Mouse (Mus musculus) kidney, embryonic 15.5 days (tissue): ENCODE measurements at regions not wholly inside any gene's neighbourhood (a gene's known extent, or its start where the extent isn't known, plus 50 kb on each side); places are given as distances from the start of the nearest gene placed in this dataset.

Experiments used
- ATAC-seq: fragments of 200-750 bp; cut with Nextera tagmentation; replicated peaks from 2 replicates; pipeline ENCODE4 v1.8.0; 2017; ENCODE audit warnings: moderate TSS enrichment; ENCODE audit not compliant: low FRiP score
- H3K27ac ChIP-seq: fragments of 300-500 bp; sonication (generic); 2 replicates; pipeline ENCODE4 v1.5.1; 2015; ENCODE audit warnings: mild to moderate bottlenecking, inconsistent platforms
- H3K27me3 ChIP-seq: fragments of 300-500 bp; sonication (generic); 2 replicates; pipeline ENCODE4 v1.6.1; 2015; ENCODE audit warnings: inconsistent platforms
- H3K36me3 ChIP-seq: fragments of 300-500 bp; sonication (generic); 2 replicates; pipeline ENCODE4 v1.6.1; 2015; ENCODE audit warnings: inconsistent platforms
- H3K4me1 ChIP-seq: fragments of 300-500 bp; sonication (generic); 2 replicates; pipeline ENCODE4 v1.6.1; 2015; ENCODE audit warnings: inconsistent platforms
- H3K4me2 ChIP-seq: fragments of 300-500 bp; sonication (generic); 2 replicates; pipeline ENCODE4 v1.6.1; 2015; ENCODE audit warnings: moderate library complexity, mild to moderate bottlenecking, inconsistent platforms
- H3K4me3 ChIP-seq: fragments of 300-500 bp; sonication (generic); replicated peaks from 2 replicates; pipeline ENCODE4 v1.5.1; 2015; ENCODE audit warnings: mild to moderate bottlenecking, inconsistent platforms
- H3K9ac ChIP-seq: fragments of 300-500 bp; sonication (generic); 2 replicates; pipeline ENCODE4 v1.6.1; 2015; ENCODE audit warnings: mild to moderate bottlenecking, inconsistent platforms
- H3K9me3 ChIP-seq: fragments of 300-500 bp; sonication (generic); replicated peaks from 2 replicates; pipeline ENCODE4 v1.6.1; 2016; ENCODE audit warnings: inconsistent platforms
- WGBS: fragments of 180-500 bp; shearing (Covaris S2); methylation state at CpG from one replicate; pipeline ENCODE4 v1.1.7; 2015; ENCODE audit warnings: mixed read lengths; 5-methylcytosine and 5-hydroxymethylcytosine counted together

DNA sequence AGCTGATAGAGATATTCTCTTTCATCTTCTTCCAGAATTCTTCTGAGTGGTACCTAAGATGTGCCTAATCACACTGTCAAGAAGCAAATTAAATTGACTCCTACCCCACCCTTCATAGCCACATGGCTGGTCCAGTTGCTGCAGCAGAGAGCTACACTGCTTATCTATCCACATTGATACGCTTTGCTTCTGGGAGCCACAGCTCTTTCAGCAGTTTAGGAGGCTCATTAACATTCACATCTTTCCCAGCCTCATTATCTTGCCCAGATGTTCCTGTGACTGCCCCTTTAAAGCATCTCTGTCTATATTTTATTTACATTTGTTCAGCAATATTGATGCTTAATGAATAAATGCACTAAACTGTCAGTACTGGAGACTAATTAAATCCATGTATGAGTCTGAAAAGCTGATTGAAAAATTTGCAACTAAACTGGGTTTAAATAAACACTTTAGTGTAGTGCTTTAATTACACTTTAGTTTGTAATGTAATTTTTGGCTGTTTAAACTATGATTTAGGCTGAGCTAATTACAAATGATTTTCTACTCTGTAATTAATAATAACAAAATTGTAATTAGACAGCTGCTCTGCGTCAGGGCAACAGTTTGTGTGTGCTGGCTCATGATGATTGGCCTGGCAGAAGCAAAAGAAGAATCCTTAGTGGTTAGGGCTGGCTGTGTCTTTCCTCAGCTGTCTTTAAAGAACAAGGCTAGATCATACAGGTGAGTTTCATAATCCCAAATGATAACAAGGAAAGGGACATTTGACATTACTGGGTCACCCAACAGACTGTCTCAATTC is 632.5 kb upstream of the Tle4 start:
- H3K4me1 ChIP-seq, result no peaks in the 10 kb centered on the region
- no peak overlapping the region for H3K27ac ChIP-seq
- no peak overlapping the region for H3K4me2 ChIP-seq
- no peak overlapping the region for H3K9ac ChIP-seq
- H3K36me3 ChIP-seq, result no peaks in the 10 kb centered on the region
- WGBS, result 70% methylated on average over 2 of the region's 2 CpGs
- H3K27me3 ChIP-seq, result no peaks in the 10 kb centered on the region
- H3K4me3 ChIP-seq, result no peak overlapping the region
- ATAC-seq, result no peak
- no peaks in the 10 kb centered on the region for H3K9me3 ChIP-seq

DNA sequence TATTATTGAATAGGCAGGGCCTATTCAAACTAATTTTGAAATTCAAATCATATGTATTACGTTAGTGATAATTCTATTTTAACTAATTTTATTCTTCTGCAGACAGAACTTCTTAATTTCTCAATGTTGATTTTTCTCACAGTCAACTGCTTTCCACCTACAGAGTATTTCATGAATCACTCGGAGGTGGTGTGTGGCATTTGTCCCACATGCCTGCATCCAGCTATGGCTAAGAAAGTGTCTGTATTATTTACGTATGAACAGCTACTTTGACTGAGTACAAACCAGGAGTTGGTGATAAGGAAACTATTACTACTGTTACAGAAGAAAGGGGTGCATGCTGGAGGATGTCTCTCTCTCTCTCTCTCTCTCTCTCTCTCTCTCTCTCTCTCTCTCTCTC is 619.5 kb upstream of the Tle4 start:
- no peaks in the 10 kb centered on the region for H3K4me1 ChIP-seq
- no peaks in the 10 kb centered on the region for H3K9me3 ChIP-seq
- no peak overlapping the region for H3K27ac ChIP-seq
- H3K36me3 ChIP-seq, result no peaks in the 10 kb centered on the region
- no peak overlapping the region for H3K9ac ChIP-seq
- no peak overlapping the region for H3K4me2 ChIP-seq
- no peak overlapping the region for H3K4me3 ChIP-seq
- no peaks in the 10 kb centered on the region for H3K27me3 ChIP-seq
- no peak for ATAC-seq
- WGBS, result 82% methylated on average over 3 of the region's 3 CpGs

DNA sequence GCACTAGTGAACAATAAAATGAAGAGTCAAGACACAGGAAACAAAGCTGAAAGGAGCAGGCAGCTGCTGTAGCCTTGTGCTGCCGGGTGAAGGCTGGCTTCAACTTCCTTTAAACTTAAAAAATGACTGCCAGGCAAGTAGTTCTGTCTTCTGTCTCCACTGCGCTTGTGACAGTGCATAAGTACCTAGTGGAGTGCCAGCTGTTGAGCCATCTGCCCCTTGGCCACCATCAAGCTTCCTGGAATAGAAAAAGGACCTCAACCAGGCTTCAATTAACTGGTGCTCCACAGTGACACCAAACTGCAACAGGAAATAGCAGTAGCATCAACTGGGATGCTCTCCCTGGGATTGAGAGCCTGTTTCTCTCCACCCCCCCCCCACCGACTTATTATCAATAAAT is 616.8 kb upstream of the Tle4 start:
- ATAC-seq, result no peak
- H3K4me1 ChIP-seq, result no peaks in the 10 kb centered on the region
- no peak overlapping the region for H3K27ac ChIP-seq
- H3K4me3 ChIP-seq, result no peak overlapping the region
- H3K4me2 ChIP-seq, result no peak overlapping the region
- no peaks in the 10 kb centered on the region for H3K36me3 ChIP-seq
- H3K9me3 ChIP-seq, result no peaks in the 10 kb centered on the region
- no peaks in the 10 kb centered on the region for H3K27me3 ChIP-seq
- WGBS, result 71% methylated on average over 3 of the region's 3 CpGs
- H3K9ac ChIP-seq, result no peak overlapping the region

DNA sequence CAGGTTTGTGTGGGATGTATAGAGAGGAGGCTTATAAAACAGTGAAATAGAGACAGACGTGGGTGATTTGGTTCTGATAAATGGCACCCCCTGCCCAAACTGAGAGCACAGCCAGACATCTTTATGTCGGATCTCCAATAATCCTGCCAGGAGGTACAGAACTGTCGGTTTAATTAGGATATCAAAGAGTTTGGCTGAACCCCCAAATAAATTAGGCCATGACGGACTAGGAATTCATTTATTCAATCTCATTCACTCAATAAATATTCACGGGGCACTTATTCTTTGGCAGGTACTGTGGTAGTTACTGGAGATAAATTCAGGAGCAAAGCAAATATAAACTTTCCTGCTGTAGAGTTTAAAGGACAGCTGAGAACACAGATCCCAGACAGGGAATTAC is 615.0 kb upstream of the Tle4 start:
- Histone ChIP-seq H3K27ac (no peak overlapping the region), H3K4me3 (no peak overlapping the region), H3K9ac (no peak overlapping the region), H3K4me1 (no peaks in the 10 kb centered on the region), H3K9me3 (no peaks in the 10 kb centered on the region), H3K4me2 (no peak overlapping the region), H3K36me3 (no peaks in the 10 kb centered on the region), H3K27me3 (no peaks in the 10 kb centered on the region)
- WGBS, result 31% methylated on average over 5 of the region's 5 CpGs
- no peak for ATAC-seq

DNA sequence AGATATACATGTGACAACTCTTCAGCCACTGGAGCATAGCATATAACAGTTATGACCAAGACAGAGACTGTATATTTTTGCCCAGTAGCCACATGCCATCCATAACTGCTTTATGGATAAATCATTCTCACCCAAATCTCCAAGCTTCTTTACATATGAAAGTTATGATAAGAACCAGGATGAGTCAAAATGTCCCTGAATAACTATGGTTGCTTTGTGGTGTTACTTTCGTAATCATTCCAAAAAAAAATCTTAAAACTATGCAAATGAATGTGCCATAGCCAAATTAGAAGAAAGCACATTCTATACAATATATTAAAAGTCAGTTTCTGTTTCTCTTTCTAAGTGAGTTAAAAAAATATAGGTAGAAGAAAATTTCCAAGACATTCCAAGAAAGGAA is 605.2 kb upstream of the Tle4 start:
- Histone ChIP-seq H3K4me3 (no peak overlapping the region), H3K27me3 (no peaks in the 10 kb centered on the region), H3K4me2 (no peak overlapping the region), H3K4me1 (no peaks in the 10 kb centered on the region), H3K9ac (no peak overlapping the region), H3K36me3 (no peaks in the 10 kb centered on the region), H3K27ac (no peak overlapping the region), H3K9me3 (no peaks in the 10 kb centered on the region)
- 86% methylated on average over 1 of the region's 1 CpGs for WGBS
- no peak for ATAC-seq

DNA sequence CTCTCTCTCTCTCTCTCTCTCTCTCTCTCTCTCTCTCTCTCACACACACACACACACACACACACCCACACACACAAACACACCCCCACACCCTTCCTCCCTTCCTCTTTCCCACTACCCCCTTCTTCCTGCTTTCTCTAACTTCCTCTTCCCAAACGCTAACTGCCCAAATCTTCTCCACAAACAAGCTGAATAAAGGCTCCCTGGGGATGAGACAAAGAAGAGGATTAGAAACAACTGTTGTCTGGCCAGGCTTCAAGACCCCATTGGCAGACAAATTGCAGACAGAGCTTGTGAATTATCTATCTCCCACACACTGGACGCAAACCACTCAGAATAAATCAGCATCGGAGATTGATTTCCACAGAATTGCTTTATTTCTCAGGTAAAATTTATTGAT is 603.4 kb upstream of the Tle4 start:
- Histone ChIP-seq H3K9ac (no peak overlapping the region), H3K27ac (no peak overlapping the region), H3K9me3 (no peaks in the 10 kb centered on the region), H3K36me3 (no peaks in the 10 kb centered on the region), H3K4me3 (no peak overlapping the region), H3K27me3 (no peaks in the 10 kb centered on the region), H3K4me2 (no peak overlapping the region), H3K4me1 (no peaks in the 10 kb centered on the region)
- peak; percentile 46; the same call in 1 of the 2 replicates for ATAC-seq
- WGBS, result 38% methylated on average over 3 of the region's 3 CpGs

DNA sequence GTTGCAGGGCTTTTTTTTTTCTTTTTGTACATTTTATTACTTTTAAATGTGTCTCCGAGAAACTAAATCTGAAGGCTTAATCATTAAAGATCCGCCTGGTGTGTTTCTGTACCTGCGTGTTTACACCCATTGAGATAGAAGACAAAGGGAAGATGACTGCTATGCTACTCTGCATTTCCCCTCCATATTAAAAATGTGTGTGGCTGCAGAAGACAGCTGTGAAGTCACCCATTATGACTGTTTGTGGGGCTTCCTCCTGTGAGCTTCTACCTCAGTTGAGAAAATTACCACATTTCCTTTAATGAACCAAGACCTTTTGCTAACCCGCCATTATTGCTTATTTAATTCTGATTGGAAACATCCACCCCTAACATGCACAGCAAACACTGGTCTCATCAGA is 602.9 kb upstream of the Tle4 start:
- ATAC-seq, result no peak
- H3K4me3 ChIP-seq, result no peak overlapping the region
- no peaks in the 10 kb centered on the region for H3K27me3 ChIP-seq
- H3K27ac ChIP-seq, result 0 out of 2 replicates have a peak overlapping the region, but pooled peaks have one; percentile 13
- H3K36me3 ChIP-seq, result no peaks in the 10 kb centered on the region
- H3K9me3 ChIP-seq, result no peaks in the 10 kb centered on the region
- WGBS, result 65% methylated on average over 4 of the region's 4 CpGs
- no peaks in the 10 kb centered on the region for H3K4me1 ChIP-seq
- no peak overlapping the region for H3K4me2 ChIP-seq
- H3K9ac ChIP-seq, result no peak overlapping the region

DNA sequence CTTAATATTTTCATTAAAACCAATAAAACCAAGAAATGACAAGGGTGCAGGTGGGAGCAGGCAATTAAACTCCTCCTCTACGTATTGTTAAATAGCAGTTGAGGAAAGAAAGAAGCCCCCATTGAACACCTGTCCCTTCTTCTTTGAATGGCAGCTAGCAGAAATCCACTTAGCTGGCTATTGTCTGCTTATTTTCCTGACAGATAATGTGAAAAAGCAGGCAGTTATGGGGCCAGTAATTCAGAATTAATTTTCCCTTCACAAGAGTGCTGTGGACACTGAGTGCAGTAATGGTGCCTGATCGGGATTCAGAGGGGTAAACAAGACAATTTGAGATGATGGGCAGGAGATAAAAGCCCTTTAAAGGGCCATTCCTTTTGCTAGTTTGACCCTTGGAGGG is 602.5 kb upstream of the Tle4 start:
- Histone ChIP-seq H3K27ac (no peak overlapping the region), H3K9ac (no peak overlapping the region), H3K4me1 (no peaks in the 10 kb centered on the region), H3K4me3 (no peak overlapping the region), H3K4me2 (no peak overlapping the region), H3K36me3 (no peaks in the 10 kb centered on the region), H3K27me3 (no peaks in the 10 kb centered on the region), H3K9me3 (no peaks in the 10 kb centered on the region)
- ATAC-seq, result no peak
- 52% methylated on average over 2 of the region's 2 CpGs for WGBS

DNA sequence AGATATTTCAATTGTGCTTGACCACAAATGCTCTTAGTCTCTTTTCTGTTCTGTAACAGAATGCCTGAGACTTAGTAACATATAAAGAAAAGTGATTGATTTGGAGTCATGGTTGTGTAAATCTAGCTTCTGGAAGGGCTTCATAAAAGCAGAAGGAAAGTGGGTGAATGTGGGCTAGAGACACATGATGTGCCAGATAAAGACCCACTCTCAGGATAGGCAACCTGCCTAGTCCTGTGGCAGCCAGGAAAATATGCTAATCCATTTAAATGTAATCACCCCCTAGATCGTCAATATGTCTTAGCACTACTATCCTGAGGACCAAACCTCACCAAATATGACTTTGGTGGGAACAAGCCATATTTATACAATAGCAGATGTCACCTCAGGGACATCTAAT is 601.8 kb upstream of the Tle4 start:
- Histone ChIP-seq H3K27ac (no peak overlapping the region), H3K4me1 (no peaks in the 10 kb centered on the region), H3K4me2 (no peak overlapping the region), H3K27me3 (no peaks in the 10 kb centered on the region), H3K36me3 (no peaks in the 10 kb centered on the region), H3K9ac (no peak overlapping the region), H3K9me3 (no peaks in the 10 kb centered on the region), H3K4me3 (no peak overlapping the region)
- no peak for ATAC-seq
- WGBS, result 85% methylated on average over 1 of the region's 1 CpGs

DNA sequence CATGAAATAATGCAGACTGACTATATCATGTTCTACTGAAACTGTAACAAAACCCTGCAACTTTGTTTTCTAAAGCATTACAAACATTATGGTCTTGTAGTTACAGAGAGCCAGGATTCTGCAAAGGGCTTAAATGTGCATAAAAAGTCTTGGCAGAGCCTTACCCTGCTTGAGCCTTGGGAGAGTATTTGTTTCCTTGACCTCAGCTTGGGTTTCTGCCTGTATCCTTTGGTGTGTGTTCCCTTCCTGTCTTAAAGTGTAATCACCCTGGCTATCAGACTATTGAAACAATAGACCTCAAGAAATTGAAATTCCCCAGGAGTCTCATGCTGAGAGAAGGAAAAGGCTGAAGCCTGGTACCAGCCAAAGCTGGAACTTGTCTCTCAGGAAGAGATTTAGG is 577.4 kb upstream of the Tle4 start:
- Histone ChIP-seq H3K36me3 (no peaks in the 10 kb centered on the region), H3K9ac (no peak overlapping the region), H3K4me2 (no peak overlapping the region), H3K9me3 (no peaks in the 10 kb centered on the region), H3K4me3 (no peak overlapping the region), H3K27ac (no peak overlapping the region), H3K27me3 (no peaks in the 10 kb centered on the region), H3K4me1 (no peaks in the 10 kb centered on the region)
- ATAC-seq, result no peak

DNA sequence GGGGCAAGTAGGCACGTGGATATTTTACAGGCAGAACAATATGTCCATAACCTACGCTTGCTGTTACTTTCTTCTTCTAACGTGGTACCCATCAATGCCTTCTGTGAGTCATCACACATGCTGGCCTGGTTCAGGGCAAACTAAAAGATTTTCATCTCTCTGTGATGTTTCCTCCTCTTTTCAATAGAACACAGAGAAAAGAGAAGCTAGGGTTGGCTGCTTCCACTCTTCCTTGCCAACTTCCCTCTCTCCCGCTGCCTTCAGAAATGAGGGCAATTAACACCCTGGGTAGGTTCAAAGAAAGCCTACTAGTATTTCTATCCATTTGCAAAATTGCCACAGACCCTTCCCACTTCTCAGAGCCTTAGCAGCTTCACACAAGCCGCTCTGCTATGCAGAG is 575.5 kb upstream of the Tle4 start:
- Histone ChIP-seq H3K9me3 (no peaks in the 10 kb centered on the region), H3K36me3 (no peaks in the 10 kb centered on the region), H3K4me3 (no peak overlapping the region), H3K4me2 (no peak overlapping the region), H3K27ac (no peak overlapping the region), H3K4me1 (no peaks in the 10 kb centered on the region), H3K9ac (no peak overlapping the region), H3K27me3 (no peaks in the 10 kb centered on the region)
- no peak for ATAC-seq
- WGBS, result 36% methylated on average over 5 of the region's 5 CpGs

DNA sequence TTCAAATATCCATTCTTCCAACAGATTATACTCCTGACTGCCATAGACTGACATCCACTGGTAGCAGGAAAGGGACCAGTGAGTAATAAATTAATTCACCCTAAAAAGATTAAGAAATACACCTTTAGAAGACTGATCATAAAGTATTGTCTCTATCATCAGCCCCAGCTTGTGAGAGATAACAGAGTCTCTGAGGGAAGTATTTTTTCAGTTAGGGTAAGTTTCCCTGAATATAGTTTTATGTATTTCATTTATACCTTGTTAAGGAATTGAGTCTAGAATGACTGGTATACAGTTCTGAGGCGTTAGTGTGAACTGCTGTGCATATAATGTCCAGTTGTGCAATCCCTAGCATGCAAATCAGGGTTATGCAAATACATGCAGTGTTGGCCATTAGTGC is 569.3 kb upstream of the Tle4 start:
- H3K4me1 ChIP-seq, result no peaks in the 10 kb centered on the region
- H3K27ac ChIP-seq, result no peak overlapping the region
- no peak overlapping the region for H3K9ac ChIP-seq
- no peaks in the 10 kb centered on the region for H3K27me3 ChIP-seq
- H3K9me3 ChIP-seq, result no peaks in the 10 kb centered on the region
- no peaks in the 10 kb centered on the region for H3K36me3 ChIP-seq
- no peak overlapping the region for H3K4me2 ChIP-seq
- H3K4me3 ChIP-seq, result no peak overlapping the region
- no peak for ATAC-seq
- 74% methylated on average over 1 of the region's 1 CpGs for WGBS

DNA sequence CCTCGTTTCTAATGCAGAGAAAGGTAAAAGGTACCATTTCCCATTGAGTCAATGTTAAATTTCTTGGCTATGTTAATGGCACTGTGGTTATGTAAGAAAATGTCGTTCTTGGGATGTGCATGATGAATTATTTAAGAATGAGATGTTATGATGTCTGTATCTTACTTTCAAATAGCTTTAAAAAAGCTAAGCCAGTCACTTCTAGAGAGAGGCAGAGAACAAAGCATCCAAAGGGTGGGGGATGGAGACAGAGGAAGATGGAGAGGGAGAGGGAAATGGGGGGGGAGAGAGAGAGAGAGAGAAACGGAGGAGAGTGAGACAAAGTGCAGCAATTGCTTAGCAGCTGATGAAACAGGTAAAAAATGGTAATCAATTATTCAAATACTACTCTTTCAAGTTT is 562.8 kb upstream of the Tle4 start:
- Histone ChIP-seq H3K4me3 (no peak overlapping the region), H3K36me3 (no peaks in the 10 kb centered on the region), H3K27me3 (no peaks in the 10 kb centered on the region), H3K27ac (no peak overlapping the region), H3K4me2 (no peak overlapping the region), H3K4me1 (no peaks in the 10 kb centered on the region), H3K9ac (no peak overlapping the region), H3K9me3 (no peaks in the 10 kb centered on the region)
- 66% methylated on average over 3 of the region's 3 CpGs for WGBS
- no peak for ATAC-seq
